Mouse (Mus musculus) embryonic fibroblast, embryonic 13.5 days (primary cell): ENCODE results near the gene Cacna1e.

Experiments
- CTCF ChIP-seq: IDR thresholded peaks from 2 replicates; pipeline ENCODE4 v1.5.1; 2011; ENCODE audit warnings: mild to moderate bottlenecking, control low read depth, low read length, moderate library complexity, borderline replicate concordance; ENCODE audit not compliant: insufficient read depth
- POLR2A ChIP-seq: IDR thresholded peaks from 2 replicates; pipeline ENCODE4 v1.6.1; 2011; ENCODE audit warnings: low read depth, mild to moderate bottlenecking, control low read depth, low read length, moderate library complexity

DNA sequence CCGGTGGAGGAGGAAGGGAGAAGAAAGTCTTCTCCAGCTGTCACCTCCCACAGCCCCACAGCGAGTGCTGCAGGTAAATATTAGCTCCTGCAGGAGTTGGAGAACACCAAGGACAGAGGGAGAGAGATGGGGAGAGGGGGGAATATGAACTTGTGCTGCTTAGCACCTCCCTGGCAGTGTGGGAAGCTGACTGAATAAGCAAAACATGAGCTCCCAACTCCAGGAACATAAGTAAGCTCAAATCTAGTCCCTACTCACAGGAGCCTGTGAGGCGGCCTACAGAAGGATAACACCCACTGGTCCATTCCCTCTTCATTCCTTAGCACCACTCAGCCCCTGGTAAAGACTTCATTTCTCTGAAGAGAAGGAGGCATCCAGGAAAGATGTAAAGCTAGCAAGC lies 135.8 kb downstream of the Cacna1e start:
- TF ChIP-seq CTCF, result no peak
- no peak for TF ChIP-seq POLR2A
